ENCODE assay signal across 9 mouse cellular contexts in the genomic region with DNA sequence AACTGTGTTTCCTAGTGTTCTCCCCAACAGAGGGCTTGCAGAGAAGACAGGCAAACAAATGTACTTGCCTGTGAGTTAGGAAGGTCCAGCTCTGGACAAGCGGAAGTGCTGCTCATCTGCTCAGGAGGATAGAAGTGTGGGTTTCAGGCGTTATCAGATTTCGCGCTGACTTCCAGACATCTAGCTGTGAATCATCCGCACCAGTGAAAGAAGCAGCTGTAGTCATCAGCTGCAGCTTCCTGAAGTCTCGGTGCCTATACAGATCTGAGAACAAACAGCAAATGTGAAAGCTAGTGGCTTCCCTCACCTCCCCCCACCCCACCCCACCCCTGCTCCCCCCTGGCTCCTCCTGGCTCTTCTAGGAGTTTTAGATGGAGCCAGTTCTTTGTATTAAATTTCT.
DNase-seq lines count a peak whose midpoint lies in the region; ATAC-seq and TF ChIP-seq lines count a peak whose summit lies in the region.
"Had no signal": no experiment of that assay in that cellular context is flagged by ENCODE, and none has a peak within 500 bp of the region (broad histone marks: within the 10 kb centered on the region; RNA-seq: fewer than 3 reads in every experiment).

No protein-coding gene starts in this region.

- H3K9ac ChIP-seq in heart, embryonic 16.5 days (ENCODE audit: low read length): no peak overlapping the region
- H3K9ac ChIP-seq in heart, embryonic 12.5 days: no peak overlapping the region

- H3K27me3 ChIP-seq in heart, embryonic 16.5 days (ENCODE audit: control insufficient read depth, insufficient read depth, low read length): no peaks in the 10 kb centered on the region
- no peaks in the 10 kb centered on the region for H3K27me3 ChIP-seq in heart, embryonic 12.5 days (replicated peaks)
- H3K27me3 ChIP-seq in C2C12 (ENCODE audit: control insufficient read depth, insufficient read depth, insufficient read length): no peaks in the 10 kb centered on the region

- 0 out of 2 replicates have a peak, but pooled peaks have one; percentile 28 for ATAC-seq in heart, embryonic 16.5 days (replicated peaks; ENCODE audit: extremely low read depth, insufficient read depth, low FRiP score)
- no peak for ATAC-seq in heart, embryonic 12.5 days (ENCODE audit: insufficient number of reproducible peaks, low FRiP score)

- H3K79me2 ChIP-seq in C2C12 (ENCODE audit: control insufficient read depth, insufficient read depth): no peaks in the 10 kb centered on the region
- H3K79me2 ChIP-seq in macrophage (ENCODE audit: inconsistent target): no peaks in the 10 kb centered on the region

- no peak overlapping the region for H3K27ac ChIP-seq in heart, embryonic 16.5 days (ENCODE audit: low read length)
- H3K27ac ChIP-seq in heart, embryonic 12.5 days (ENCODE audit: poor library complexity, severe bottlenecking): no peak overlapping the region
- peak overlapping the region; percentile 79 for H3K27ac ChIP-seq in bone marrow, adult 2 months (ENCODE audit: control insufficient read depth, insufficient read depth, low read depth, low read length, poor library complexity)
- peak overlapping the region; percentile 28 for H3K27ac ChIP-seq in macrophage
- H3K27ac ChIP-seq: left cerebral cortex, adult 2 months had no signal

- WGBS in heart, embryonic 16.5 days: 25% methylated on average over 6 of the region's 6 CpGs
- 28% methylated on average over 6 of the region's 6 CpGs for WGBS in heart, embryonic 12.5 days
- 9% methylated on average over 6 of the region's 6 CpGs for WGBS in bone marrow, adult 2 months
- 29% methylated on average over 6 of the region's 6 CpGs for WGBS in macrophage (ENCODE audit: missing documents)

- H3K9me3 ChIP-seq in heart, embryonic 16.5 days (replicated peaks; ENCODE audit: control insufficient read depth, low read length): no peaks in the 10 kb centered on the region
- H3K9me3 ChIP-seq in heart, embryonic 12.5 days (replicated peaks): no peaks in the 10 kb centered on the region

- H3K36me3 ChIP-seq in heart, embryonic 16.5 days (ENCODE audit: control insufficient read depth, insufficient read depth): no peaks in the 10 kb centered on the region
- H3K36me3 ChIP-seq in heart, embryonic 12.5 days: no peaks in the 10 kb centered on the region
- no peaks in the 10 kb centered on the region for H3K36me3 ChIP-seq in C2C12 (ENCODE audit: control insufficient read depth, insufficient read depth)
- no peaks in the 10 kb centered on the region for H3K36me3 ChIP-seq in macrophage (ENCODE audit: inconsistent target)

- no peaks in the 10 kb centered on the region for H3K79me3 ChIP-seq in C2C12 (ENCODE audit: low read depth)

- no peak for TF ChIP-seq CTCF in C2C12 (IDR thresholded peaks at IDR 0.05; ENCODE audit: control insufficient read depth, insufficient read depth, insufficient read length)
- TF ChIP-seq CTCF in bone marrow, adult 2 months (IDR thresholded peaks at IDR 0.05; ENCODE audit: control insufficient read depth, insufficient read depth, low read length): no peak

- no peak overlapping the region for H3K4me2 ChIP-seq in heart, embryonic 16.5 days (ENCODE audit: low read depth, low read length)
- H3K4me2 ChIP-seq in heart, embryonic 12.5 days: no peak overlapping the region

- no peak for TF ChIP-seq POLR2A in bone marrow, adult 2 months (IDR thresholded peaks at IDR 0.05; ENCODE audit: borderline replicate concordance, control insufficient read depth, low read depth, low read length)

- H3ac ChIP-seq in C2C12 (ENCODE audit: control insufficient read depth, insufficient read length, low read depth): no peak overlapping the region

- 0 out of 2 replicates have a peak, but pooled peaks cover 2% of the 10 kb centered on the region for H3K4me1 ChIP-seq in heart, embryonic 16.5 days (ENCODE audit: control insufficient read depth, insufficient read depth, low read length)
- peaks cover 14% of the 10 kb centered on the region for H3K4me1 ChIP-seq in heart, embryonic 12.5 days (replicated peaks)
- peaks cover 10% of the 10 kb centered on the region for H3K4me1 ChIP-seq in bone marrow, adult 2 months (ENCODE audit: control insufficient read depth, insufficient read depth, low read length)

- H3K4me3 ChIP-seq in heart, embryonic 16.5 days (ENCODE audit: low read length): no peak overlapping the region
- no peak overlapping the region for H3K4me3 ChIP-seq in heart, embryonic 12.5 days
- H3K4me3 ChIP-seq in C2C12 (ENCODE audit: insufficient read depth, poor library complexity, severe bottlenecking) (no peak overlapping the region), macrophage (ENCODE audit: inconsistent target) (no peak overlapping the region)
- no peak overlapping the region for H3K4me3 ChIP-seq in bone marrow, adult 2 months (replicated peaks; ENCODE audit: control insufficient read depth, low read depth, low read length)
- H3K4me3 ChIP-seq: left cerebral cortex, adult 2 months had no signal

- DNase-seq in urinary bladder, postnatal 10 days (ENCODE audit: low spot score): no peak
- no peak for DNase-seq in urinary bladder, postnatal 4 days (ENCODE audit: low spot score in 2 of 2)
- no peak for DNase-seq in adrenal gland, postnatal 14 days

TF ChIP-seq in C2C12, 6 proteins besides CTCF, POLR2A, EP300 and RAD21:
- TF ChIP-seq MYOD1 (IDR thresholded peaks at IDR 0.05; ENCODE audit: control insufficient read depth, insufficient read length, low read depth) (peak; percentile 76), CEBPB (IDR thresholded peaks at IDR 0.05; ENCODE audit: low read depth) (no peak)

Comparison
In these comparisons a context has a peak if more than half of its experiments do, and no peak if none do; other contexts are left out.
1. H3K27ac ChIP-seq: peak in bone marrow, adult 2 months (single experiment) and macrophage (single experiment); none in heart, embryonic 16.5 days (single experiment) and heart, embryonic 12.5 days (single experiment).